Mouse (Mus musculus) E14TG2a.4 (cell line): Measurements from ENCODE around the gene Mylk.

Experiments
- CTCF ChIP-seq: conservative IDR thresholded peaks from 2 replicates; pipeline ENCODE4 v1.5.1; 2014; ENCODE audit warnings: low read length
- NANOG ChIP-seq: IDR thresholded peaks from 2 replicates; pipeline ENCODE4 v1.6.1; 2014; ENCODE audit warnings: borderline replicate concordance, low read length, mixed read lengths
- POU5F1 ChIP-seq: IDR thresholded peaks from 2 replicates; pipeline ENCODE4 v1.6.1; 2014; ENCODE audit warnings: low read length, borderline replicate concordance

GRCm38 (mm10) chr16:34935514-34936338 is 190.7 kb downstream of the Mylk start:
- no peak for TF ChIP-seq CTCF
- peak; percentile 6; the same call in 1 of the 2 replicates for TF ChIP-seq NANOG
- TF ChIP-seq POU5F1 = no peak
